In the genomic region with DNA sequence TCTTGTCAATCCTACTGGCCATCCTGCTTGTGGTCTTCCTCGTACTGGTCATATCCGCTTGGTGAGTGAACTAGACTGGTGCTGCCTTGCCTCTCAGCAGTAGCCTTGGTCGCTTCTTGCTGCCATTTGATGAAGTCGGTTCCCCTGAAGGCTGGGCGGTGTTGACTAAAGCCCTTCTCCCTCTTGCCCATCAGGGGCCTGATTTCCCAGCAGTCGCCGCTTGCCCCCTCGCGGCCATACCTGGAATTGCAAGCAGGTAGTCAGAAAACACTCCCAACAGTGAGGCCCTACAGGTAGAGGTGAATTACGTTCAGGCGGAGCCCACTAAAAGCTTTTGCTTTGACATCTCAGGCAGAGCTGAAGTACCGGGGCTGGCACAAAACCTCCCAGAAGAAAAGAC, we compare ENCODE assay signal across 9 mouse cellular contexts. TPM values are rescaled to one million over a fixed set of nuclear protein-coding genes. Genes with fewer than 3 reads are reported as not detected.
DNase-seq lines count a peak whose midpoint lies in the region; ATAC-seq and TF ChIP-seq lines count a peak whose summit lies in the region.
"Had no signal": no experiment of that assay in that cellular context is flagged by ENCODE, and none has a peak within 500 bp of the region (broad histone marks: within the 10 kb centered on the region; RNA-seq: fewer than 3 reads in every experiment).

No protein-coding gene starts in this region.

- peaks cover 13% of the 10 kb centered on the region; the same call in 1 of the 2 replicates for H3K27me3 ChIP-seq in heart, postnatal 0 days (ENCODE audit: control insufficient read depth, insufficient read depth, low read length)
- H3K27me3 ChIP-seq: hindbrain, embryonic 15.5 days had no signal

- no peak for TF ChIP-seq EP300 in heart, postnatal 0 days (IDR thresholded peaks at IDR 0.05; ENCODE audit: low read depth)

- H3K4me2 ChIP-seq in heart, postnatal 0 days (ENCODE audit: low read depth, low read length) = no peak overlapping the region
- H3K4me2 ChIP-seq: hindbrain, embryonic 15.5 days had no signal

- ATAC-seq in common myeloid progenitor, adult 5-6 weeks (replicated peaks; ENCODE audit: low read depth, poor library complexity, severe bottlenecking) = peak; percentile 82
- no peak for ATAC-seq in heart, postnatal 0 days (ENCODE audit: insufficient read depth, low read depth)

- 11% methylated on average over 12 of the region's 12 CpGs for WGBS in heart, postnatal 0 days

- H3K4me3 ChIP-seq in heart, postnatal 0 days (ENCODE audit: low read depth, low read length) = no peak overlapping the region
- H3K4me3 ChIP-seq: hindbrain, embryonic 15.5 days had no signal

- no peak overlapping the region for H3K27ac ChIP-seq in heart, postnatal 0 days (ENCODE audit: low read depth)
- H3K27ac ChIP-seq: hindbrain, embryonic 15.5 days had no signal

- H3K36me3 ChIP-seq in heart, postnatal 0 days (replicated peaks; ENCODE audit: control insufficient read depth, insufficient read depth, low read length) = no peaks in the 10 kb centered on the region
- H3K36me3 ChIP-seq: hindbrain, embryonic 15.5 days had no signal

- no peak overlapping the region for H3K9ac ChIP-seq in heart, postnatal 0 days (replicated peaks; ENCODE audit: low read depth, low read length)
- H3K9ac ChIP-seq: hindbrain, embryonic 15.5 days had no signal

- H3K9me3 ChIP-seq in heart, postnatal 0 days (replicated peaks; ENCODE audit: control insufficient read depth, low read length) = no peaks in the 10 kb centered on the region
- H3K9me3 ChIP-seq: hindbrain, embryonic 15.5 days had no signal

- peak; percentile 46 to 51 for DNase-seq in CD8-positive naive resting alpha-beta T cell, adult 2 months (ENCODE audit: low read depth in 2 of 2, low spot score in 2 of 2)
- peak; percentile 91 for DNase-seq in ZHBTc4 (ENCODE audit: low read depth, low spot score)
- DNase-seq in heart, postnatal 0 days (ENCODE audit: low spot score) = peak; percentile 37
- DNase-seq in layer of hippocampus, adult 8-10 months (ENCODE audit: low spot score in 2 of 2) = peak; percentile 34 to 67
- DNase-seq in lung, postnatal 25 days (ENCODE audit: low spot score) = peak; percentile 71
- peak; percentile 48 for DNase-seq in right cerebral cortex, postnatal 25 days
- DNase-seq in urinary bladder, postnatal 25 days (ENCODE audit: low spot score) = peak; percentile 84

- H3K4me1 ChIP-seq in heart, postnatal 0 days (ENCODE audit: control insufficient read depth, insufficient read depth) = no peaks in the 10 kb centered on the region

- TF ChIP-seq CTCF in heart, postnatal 0 days (IDR thresholded peaks at IDR 0.05; ENCODE audit: low read depth) = peak; percentile 97

RNA-seq across cellular contexts. Expression of a gene that starts 7.3 kb away (rescaled TPM):
- not detected in 2 replicates for total RNA-seq in common myeloid progenitor, adult 5-6 weeks (2017)
- 4.2 TPM in 1 of 2 replicates, not detected in the other for total RNA-seq in heart, postnatal 0 days (2014; rRNA removed; ENCODE audit: low replicate concordance)
- polyA plus RNA-seq in heart, postnatal 0 days (2015; fragmentation: Nextera tagmentation; extraction: Ambion mirVana) = not detected in 2 replicates
- under 1 TPM in 2 of 4 experiments, not detected in 2; 0.43 to 0.63 TPM for total RNA-seq in layer of hippocampus, adult 8-10 months (2022)

RNA-seq across cellular contexts. Expression of a gene that starts 22.1 kb away (rescaled TPM):
- total RNA-seq in common myeloid progenitor, adult 5-6 weeks (2017) = 23.9 and 35.9 TPM in 2 replicates
- total RNA-seq in heart, postnatal 0 days (2014; rRNA removed; ENCODE audit: low replicate concordance) = 0.27 and 6.2 TPM in 2 replicates
- 0.96 and 1.3 TPM in 2 replicates for polyA plus RNA-seq in heart, postnatal 0 days (2015; fragmentation: Nextera tagmentation; extraction: Ambion mirVana)
- total RNA-seq in layer of hippocampus, adult 8-10 months (2022) = 10 to 100 TPM in 1 of 4 experiments, 1 to 10 TPM in 3; 3.9 to 11.5 (median 7.7) TPM

RNA-seq across cellular contexts. Expression of a gene that starts 23.3 kb away (rescaled TPM):
- total RNA-seq in common myeloid progenitor, adult 5-6 weeks (2017) = not detected in 2 replicates
- 40.6 and 47.9 TPM in 2 replicates for total RNA-seq in heart, postnatal 0 days (2014; rRNA removed; ENCODE audit: low replicate concordance)
- 21.1 and 24.0 TPM in 2 replicates for polyA plus RNA-seq in heart, postnatal 0 days (2015; fragmentation: Nextera tagmentation; extraction: Ambion mirVana)
- total RNA-seq in layer of hippocampus, adult 8-10 months (2022) = not detected
- polyA plus RNA-seq: hindbrain, embryonic 15.5 days had no signal

RNA-seq across cellular contexts. Expression of a gene that starts 54.9 kb away (rescaled TPM):
- 158 and 163 TPM in 2 replicates for total RNA-seq in common myeloid progenitor, adult 5-6 weeks (2017)
- 59.8 and 121 TPM in 2 replicates for total RNA-seq in heart, postnatal 0 days (2014; rRNA removed; ENCODE audit: low replicate concordance)
- 145 and 155 TPM in 2 replicates for polyA plus RNA-seq in heart, postnatal 0 days (2015; fragmentation: Nextera tagmentation; extraction: Ambion mirVana)
- 10 to 100 TPM; 63.7 to 80.3 (median 70.5) TPM for total RNA-seq in layer of hippocampus, adult 8-10 months (2022)

Comparison
In these comparisons a context has a peak if more than half of its experiments do, and no peak if none do; other contexts are left out.
1. DNase-seq: peak in every context shown above with its lines; median percentile 91 in ZHBTc4; 84 in urinary bladder, postnatal 25 days; 71 in lung, postnatal 25 days; 50 in layer of hippocampus, adult 8-10 months; 48 in CD8-positive naive resting alpha-beta T cell, adult 2 months; 48 in right cerebral cortex, postnatal 25 days; 37 in heart, postnatal 0 days.
2. RNA of a gene that starts 23.3 kb away (total RNA-seq): 40.6 to 47.9 TPM in heart, postnatal 0 days; not detected in layer of hippocampus, adult 8-10 months and not detected in common myeloid progenitor, adult 5-6 weeks; every median in the first group is over 10 times any median in the second.